Mouse (Mus musculus) kidney, embryonic 15.5 days (tissue): Measurements from ENCODE around the gene 1700011L22Rik. TPM values are rescaled to one million over a fixed set of nuclear protein-coding genes. Genes with fewer than 3 reads are reported as not detected.

Source experiments
- ATAC-seq: fragments of 200-750 bp; cut with Nextera tagmentation; replicated peaks from 2 replicates; pipeline ENCODE4 v1.8.0; 2017; ENCODE audit warnings: moderate TSS enrichment; ENCODE audit not compliant: low FRiP score
- H3K27ac ChIP-seq: fragments of 300-500 bp; sonication (generic); 2 replicates; pipeline ENCODE4 v1.5.1; 2015; ENCODE audit warnings: mild to moderate bottlenecking, inconsistent platforms
- H3K27me3 ChIP-seq: fragments of 300-500 bp; sonication (generic); 2 replicates; pipeline ENCODE4 v1.6.1; 2015; ENCODE audit warnings: inconsistent platforms
- H3K36me3 ChIP-seq: fragments of 300-500 bp; sonication (generic); 2 replicates; pipeline ENCODE4 v1.6.1; 2015; ENCODE audit warnings: inconsistent platforms
- H3K4me1 ChIP-seq: fragments of 300-500 bp; sonication (generic); 2 replicates; pipeline ENCODE4 v1.6.1; 2015; ENCODE audit warnings: inconsistent platforms
- H3K4me2 ChIP-seq: fragments of 300-500 bp; sonication (generic); 2 replicates; pipeline ENCODE4 v1.6.1; 2015; ENCODE audit warnings: moderate library complexity, mild to moderate bottlenecking, inconsistent platforms
- H3K4me3 ChIP-seq: fragments of 300-500 bp; sonication (generic); replicated peaks from 2 replicates; pipeline ENCODE4 v1.5.1; 2015; ENCODE audit warnings: mild to moderate bottlenecking, inconsistent platforms
- H3K9ac ChIP-seq: fragments of 300-500 bp; sonication (generic); 2 replicates; pipeline ENCODE4 v1.6.1; 2015; ENCODE audit warnings: mild to moderate bottlenecking, inconsistent platforms
- H3K9me3 ChIP-seq: fragments of 300-500 bp; sonication (generic); replicated peaks from 2 replicates; pipeline ENCODE4 v1.6.1; 2016; ENCODE audit warnings: inconsistent platforms
- WGBS: fragments of 180-500 bp; shearing (Covaris S2); methylation state at CpG from one replicate; pipeline ENCODE4 v1.1.7; 2015; ENCODE audit warnings: mixed read lengths; 5-methylcytosine and 5-hydroxymethylcytosine counted together
- polyA plus RNA-seq: library from polyadenylated mRNA; unstranded; fragments of >200 nt; fragmentation: Nextera tagmentation; extraction: Ambion mirVana; gene quantifications from 2 replicates; pipeline ENCODE4 v1.2.1, GENCODE M21; 2015

1700011L22Rik gene
- polyA plus RNA-seq, 1 experiment from 2014 or later, result not detected

- Histone ChIP-seq H3K9me3 (no peaks in the 10 kb centered on the region), H3K27me3 (no peaks in the 10 kb centered on the region), H3K27ac (no peak overlapping the region), H3K4me1 (peaks cover 3% of the 10 kb centered on the region; the same call in 1 of the 2 replicates), H3K9ac (no peak overlapping the region), H3K4me3 (no peak overlapping the region), H3K36me3 (no peaks in the 10 kb centered on the region), H3K4me2 (no peak overlapping the region)
- 64% methylated on average over 8 of the region's 8 CpGs for WGBS
- no peak for ATAC-seq
Observed at GRCm38 (mm10) chr8:79229266-79229888, 19.0 kb downstream of the 1700011L22Rik start.

- WGBS, result 87% methylated on average over 3 of the region's 3 CpGs
- ATAC-seq, result no peak
- H3K9me3 ChIP-seq, result no peaks in the 10 kb centered on the region
Observed at GRCm38 (mm10) chr8:79227916-79228315, 20.5 kb downstream of the 1700011L22Rik start.

GRCm38 (mm10) chr8:79227194-79227593 is 21.2 kb downstream of the 1700011L22Rik start:
- no peaks in the 10 kb centered on the region for H3K9me3 ChIP-seq
- no peak overlapping the region for H3K9ac ChIP-seq
- WGBS, result 81% methylated on average over 4 of the region's 4 CpGs
- peaks cover 7% of the 10 kb centered on the region for H3K4me1 ChIP-seq
- H3K27ac ChIP-seq, result no peak overlapping the region
- H3K4me3 ChIP-seq, result no peak overlapping the region
- H3K36me3 ChIP-seq, result no peaks in the 10 kb centered on the region
- no peak for ATAC-seq
- H3K27me3 ChIP-seq, result no peaks in the 10 kb centered on the region
- H3K4me2 ChIP-seq, result no peak overlapping the region

More at GRCm38 (mm10) chr8:79227916-79228315, 20.5 kb downstream of the 1700011L22Rik start:
- H3K4me3 ChIP-seq, result no peak overlapping the region
- no peak overlapping the region for H3K27ac ChIP-seq
- H3K27me3 ChIP-seq, result no peaks in the 10 kb centered on the region
- H3K9ac ChIP-seq, result no peak overlapping the region
- H3K36me3 ChIP-seq, result no peaks in the 10 kb centered on the region
- H3K4me1 ChIP-seq, result peaks cover 3% of the 10 kb centered on the region; the same call in 1 of the 2 replicates
- no peak overlapping the region for H3K4me2 ChIP-seq

DNA sequence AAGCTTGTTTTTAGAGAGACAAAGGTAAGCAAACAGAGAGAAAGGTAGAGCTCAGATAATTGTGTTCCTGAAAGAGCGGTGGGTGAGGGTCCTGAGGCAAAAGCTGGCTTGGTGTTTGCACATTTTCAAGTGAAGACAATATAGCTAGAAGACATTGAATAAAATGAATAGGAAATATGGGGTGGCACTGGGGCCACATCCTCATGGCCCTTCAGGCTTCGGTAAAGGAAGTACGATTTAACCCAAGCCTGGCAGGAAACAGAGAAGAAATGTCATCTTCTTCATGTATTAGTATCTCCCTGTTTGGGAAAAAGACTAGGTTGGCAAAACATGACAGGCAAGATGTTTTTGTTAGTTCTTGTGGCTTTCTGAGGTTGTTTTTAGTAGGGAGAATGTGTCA is 22.3 kb downstream of the 1700011L22Rik start:
- Histone ChIP-seq H3K27me3 (no peaks in the 10 kb centered on the region), H3K27ac (no peak overlapping the region), H3K4me2 (no peak overlapping the region), H3K9ac (no peak overlapping the region), H3K4me1 (peaks cover 9% of the 10 kb centered on the region), H3K4me3 (no peak overlapping the region), H3K36me3 (no peaks in the 10 kb centered on the region), H3K9me3 (no peaks in the 10 kb centered on the region)
- 88% methylated on average over 3 of the region's 3 CpGs for WGBS
- no peak for ATAC-seq

GRCm38 (mm10) chr8:79225586-79225985 is 22.8 kb downstream of the 1700011L22Rik start:
- H3K4me1 ChIP-seq, result peaks cover 9% of the 10 kb centered on the region
- no peaks in the 10 kb centered on the region for H3K27me3 ChIP-seq
- no peak for ATAC-seq
- no peak overlapping the region for H3K4me2 ChIP-seq
- no peak overlapping the region for H3K27ac ChIP-seq
- H3K36me3 ChIP-seq, result no peaks in the 10 kb centered on the region
- 80% methylated on average over 7 of the region's 7 CpGs for WGBS
- H3K9me3 ChIP-seq, result no peaks in the 10 kb centered on the region
- H3K9ac ChIP-seq, result no peak overlapping the region
- H3K4me3 ChIP-seq, result no peak overlapping the region

DNA sequence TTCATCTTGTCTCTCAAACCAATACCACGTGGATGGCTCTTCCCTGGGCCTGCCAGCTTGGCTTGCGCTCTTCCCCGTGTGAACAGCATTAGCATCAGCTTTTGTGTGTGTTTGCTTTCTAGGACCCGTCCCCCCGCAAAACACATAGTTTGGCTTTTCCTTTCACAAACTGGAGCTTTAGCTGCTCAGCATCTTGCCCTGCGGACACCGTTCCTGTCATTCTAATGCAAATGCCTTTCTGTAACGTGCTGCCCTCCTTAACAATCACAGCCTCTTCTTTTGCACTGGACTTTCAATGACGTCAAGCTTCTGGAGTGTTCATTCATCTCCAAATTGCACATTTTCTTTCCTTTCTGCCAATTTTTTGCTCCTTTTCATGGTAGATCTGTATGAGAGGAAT is 24.0 kb downstream of the 1700011L22Rik start:
- no peak overlapping the region for H3K27ac ChIP-seq
- no peaks in the 10 kb centered on the region for H3K36me3 ChIP-seq
- H3K9me3 ChIP-seq, result no peaks in the 10 kb centered on the region
- peaks cover 6% of the 10 kb centered on the region for H3K4me1 ChIP-seq
- no peak overlapping the region for H3K9ac ChIP-seq
- H3K4me3 ChIP-seq, result no peak overlapping the region
- no peaks in the 10 kb centered on the region for H3K27me3 ChIP-seq
- H3K4me2 ChIP-seq, result no peak overlapping the region
- no peak for ATAC-seq
- WGBS, result 88% methylated on average over 9 of the region's 9 CpGs

- H3K4me3 ChIP-seq, result no peak overlapping the region
- no peak overlapping the region for H3K4me2 ChIP-seq
- ATAC-seq, result no peak
- peaks cover 6% of the 10 kb centered on the region for H3K4me1 ChIP-seq
- no peaks in the 10 kb centered on the region for H3K9me3 ChIP-seq
- H3K27ac ChIP-seq, result no peak overlapping the region
- H3K36me3 ChIP-seq, result no peaks in the 10 kb centered on the region
- no peaks in the 10 kb centered on the region for H3K27me3 ChIP-seq
- 57% methylated on average over 5 of the region's 5 CpGs for WGBS
- no peak overlapping the region for H3K9ac ChIP-seq
Observed at GRCm38 (mm10) chr8:79222752-79223141, 25.6 kb downstream of the 1700011L22Rik start.

DNA sequence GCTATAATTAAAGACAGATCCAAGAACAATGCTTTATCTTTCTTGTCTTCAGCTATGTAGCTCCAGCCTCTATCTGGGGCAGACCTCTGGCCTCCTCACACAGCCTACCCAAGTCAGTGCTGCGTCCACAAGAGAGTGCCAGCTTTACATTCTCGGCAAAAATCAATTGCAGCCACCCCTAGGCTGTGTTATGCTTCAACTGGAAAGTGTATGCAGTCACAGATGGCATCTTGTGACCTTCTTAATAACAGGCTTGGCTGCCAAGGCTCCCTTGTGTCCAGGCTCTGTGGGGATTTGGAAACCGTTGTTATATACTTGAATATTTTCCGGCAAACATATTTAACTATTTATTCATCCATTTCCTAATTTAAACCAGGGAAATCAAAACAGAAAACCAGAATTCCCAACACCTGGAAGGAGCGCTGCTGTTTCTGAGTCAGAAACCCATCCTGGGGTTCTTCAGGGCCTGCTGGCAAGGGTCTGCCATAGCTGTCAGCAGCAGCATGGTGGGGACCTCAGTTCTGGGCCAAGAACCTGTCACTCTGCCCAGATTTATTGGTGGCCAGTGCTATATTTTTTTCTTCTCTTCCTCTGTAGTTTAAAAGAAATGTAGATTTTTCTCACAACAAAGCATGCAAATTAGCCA is 26.1 kb downstream of the 1700011L22Rik start:
- Histone ChIP-seq H3K27ac (no peak overlapping the region), H3K9ac (no peak overlapping the region), H3K36me3 (no peaks in the 10 kb centered on the region), H3K9me3 (no peaks in the 10 kb centered on the region), H3K27me3 (no peaks in the 10 kb centered on the region), H3K4me3 (no peak overlapping the region), H3K4me1 (peaks cover 6% of the 10 kb centered on the region), H3K4me2 (no peak overlapping the region)
- no peak for ATAC-seq
- WGBS, result 65% methylated on average over 5 of the region's 5 CpGs

DNA sequence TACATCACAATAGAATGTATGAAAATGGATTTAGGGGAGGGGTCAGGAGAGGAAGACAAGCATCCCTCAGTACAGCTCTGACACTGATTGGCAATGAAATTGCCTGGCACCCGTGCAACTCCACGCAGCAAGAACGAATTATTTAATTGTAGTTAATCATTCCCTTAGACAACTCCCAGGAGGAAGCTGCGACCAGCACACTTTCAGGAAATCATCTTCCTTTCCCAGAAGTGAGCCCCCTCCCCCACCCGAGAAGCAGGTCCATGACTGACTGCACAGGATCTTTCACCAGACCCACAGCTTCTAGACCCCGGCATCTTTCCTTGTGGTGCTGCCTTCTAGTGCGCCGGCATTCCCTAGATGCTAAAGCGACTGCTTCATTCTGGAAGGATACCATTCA is 36.7 kb downstream of the 1700011L22Rik start:
- 67% methylated on average over 9 of the region's 9 CpGs for WGBS
- ATAC-seq, result no peak
- H3K9ac ChIP-seq, result no peak overlapping the region

DNA sequence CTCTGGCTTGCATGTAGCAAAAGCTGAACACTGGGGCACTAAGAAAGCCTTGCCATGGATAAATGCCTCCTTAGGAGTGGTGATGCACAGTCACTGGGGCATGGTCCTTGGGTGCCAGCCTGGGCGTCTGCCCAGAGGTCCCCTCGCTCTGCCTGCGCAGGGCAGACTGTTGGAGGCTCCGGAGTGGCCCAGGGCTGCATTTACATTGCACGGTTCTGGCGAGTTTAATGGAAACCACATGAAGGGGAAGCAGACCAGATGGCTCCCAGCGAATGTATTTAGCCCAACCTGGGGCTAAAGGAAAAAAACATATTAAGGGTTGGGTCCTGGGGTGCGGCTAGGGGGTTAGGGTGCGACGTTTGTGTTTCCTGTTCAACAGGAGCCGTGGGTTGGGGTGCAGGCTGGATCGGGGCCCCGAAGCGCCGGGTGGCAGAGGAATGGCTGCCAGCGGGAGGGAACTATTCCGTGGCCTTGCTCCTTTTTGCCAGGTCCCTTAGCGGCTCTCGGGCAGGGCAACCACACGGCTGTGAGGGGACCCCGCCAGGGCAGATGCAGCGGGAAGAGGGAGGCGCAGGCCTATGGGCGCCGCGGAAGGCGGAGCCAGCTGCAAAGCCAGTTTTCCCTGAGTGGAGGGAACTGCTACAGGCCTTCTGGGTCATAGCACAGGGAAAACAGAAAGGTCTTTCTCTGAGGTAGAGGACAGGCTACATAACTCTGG is 38.6 kb downstream of the 1700011L22Rik start:
- peak overlapping the region; percentile 38 for H3K4me3 ChIP-seq
- H3K9me3 ChIP-seq, result no peaks in the 10 kb centered on the region
- H3K9ac ChIP-seq, result peak overlapping the region; percentile 39
- peak overlapping the region; percentile 87 for H3K27ac ChIP-seq
- peak; percentile 88 for ATAC-seq
- H3K36me3 ChIP-seq, result no peaks in the 10 kb centered on the region
- H3K27me3 ChIP-seq, result no peaks in the 10 kb centered on the region
- H3K4me1 ChIP-seq, result peaks cover 31% of the 10 kb centered on the region
- 7% methylated on average over 27 of the region's 27 CpGs for WGBS
- H3K4me2 ChIP-seq, result peak overlapping the region; percentile 68

More for the DNA sequence above, 36.7 kb downstream of the 1700011L22Rik start:
- no peak overlapping the region for H3K4me3 ChIP-seq
- no peaks in the 10 kb centered on the region for H3K36me3 ChIP-seq
- H3K27me3 ChIP-seq, result no peaks in the 10 kb centered on the region
- peaks cover 31% of the 10 kb centered on the region for H3K4me1 ChIP-seq
- no peaks in the 10 kb centered on the region for H3K9me3 ChIP-seq
- no peak overlapping the region for H3K4me2 ChIP-seq
- H3K27ac ChIP-seq, result no peak overlapping the region

GRCm38 (mm10) chr8:79208691-79209640 is 39.4 kb downstream of the 1700011L22Rik start:
- Histone ChIP-seq H3K36me3 (no peaks in the 10 kb centered on the region), H3K27ac (peak overlapping the region; percentile 87), H3K9ac (no peak overlapping the region), H3K9me3 (no peaks in the 10 kb centered on the region), H3K4me2 (peak overlapping the region; percentile 68), H3K4me3 (peak overlapping the region; percentile 3; the same call in 1 of the 2 replicates), H3K27me3 (no peaks in the 10 kb centered on the region), H3K4me1 (peaks cover 31% of the 10 kb centered on the region)
- 14% methylated on average over 15 of the region's 15 CpGs for WGBS
- peak; percentile 82 for ATAC-seq
